Mouse (Mus musculus): ENCODE data around the gene Atm.

The Atm gene

GRCm38 (mm10) chr9:53536558-53537320, at the start of gene Atm, which contains the start of gene Npat:
Atm (minus strand) TSS chr9:53536740.
Npat (plus strand) TSS chr9:53537047.
- DNase-seq = peak; percentile 96 to 99

- no peak for DNase-seq
Measured at GRCm38 (mm10) chr9:53581870-53582269, 45.3 kb upstream of the Atm start.

DNA sequence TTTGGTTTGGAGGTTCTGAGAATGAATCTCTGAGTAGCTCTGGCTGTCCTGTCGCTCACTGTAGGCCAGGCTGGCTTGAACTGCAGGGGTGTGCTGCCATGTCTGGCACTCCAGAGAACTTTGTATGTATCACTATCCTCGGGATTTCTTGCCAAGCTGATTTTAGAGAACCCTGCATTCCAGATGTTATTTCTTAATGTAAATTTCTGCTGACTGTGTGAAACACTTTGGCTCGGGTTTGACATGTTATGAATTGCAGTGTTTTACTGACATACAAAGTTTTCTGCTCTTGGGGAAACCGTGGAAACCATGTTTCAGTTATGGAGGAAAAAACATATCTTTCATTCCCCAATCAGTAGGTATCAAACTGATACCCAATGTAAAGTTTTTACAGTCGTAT, 39.2 kb upstream of the Atm start:
- no peak for DNase-seq

GRCm38 (mm10) chr9:53572516-53573307, 36.2 kb upstream of the Atm start:
- no peak for DNase-seq

GRCm38 (mm10) chr9:53570662-53571061, 34.1 kb upstream of the Atm start:
- no peak for DNase-seq

GRCm38 (mm10) chr9:53537336-53537965, 911 bp upstream of the Atm start:
- no peak for DNase-seq

DNA sequence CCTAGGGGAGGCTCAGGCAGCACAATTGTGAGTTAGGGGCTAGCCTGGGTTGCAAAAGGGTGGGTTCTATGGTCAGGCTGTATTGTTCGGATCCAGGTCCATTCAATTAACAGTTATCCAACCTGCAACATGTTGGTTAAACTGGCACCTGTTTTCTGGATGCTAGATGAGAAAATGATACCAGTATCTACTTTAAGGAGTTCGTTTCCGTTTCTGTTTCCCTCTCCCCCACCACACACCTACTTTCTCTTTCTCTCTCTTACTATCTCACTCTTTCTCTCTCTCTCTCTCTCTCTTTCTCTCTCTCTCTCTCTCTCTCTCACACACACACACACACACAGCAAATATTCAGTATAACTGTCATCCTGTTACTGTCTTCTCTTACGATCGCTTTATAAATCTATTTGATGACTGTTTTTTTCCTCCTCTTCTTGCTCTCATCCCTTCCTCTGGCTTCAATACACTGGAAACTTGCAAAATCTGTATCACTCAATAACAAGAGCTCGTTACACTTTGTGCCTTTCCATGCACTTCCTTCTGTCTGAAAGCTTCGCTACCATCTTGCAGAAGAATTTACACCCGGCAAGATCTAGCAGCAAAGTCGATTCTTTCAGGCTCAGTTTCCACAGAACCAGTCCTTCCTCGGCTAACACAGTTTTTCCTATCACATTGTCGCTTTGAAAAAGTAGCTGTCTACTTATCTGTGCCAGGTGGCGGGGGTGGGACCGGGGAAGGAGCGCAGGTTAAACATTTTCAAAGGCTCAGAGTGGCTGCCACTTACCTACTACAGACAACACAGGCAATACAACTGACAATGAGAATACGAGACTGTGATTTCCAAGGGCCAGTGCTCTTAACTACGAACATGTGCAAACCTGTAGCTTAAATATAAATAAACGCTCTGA, 872 bp downstream of the Atm start:
- peak in 1 of 2 experiments; percentile 6 for DNase-seq

DNA sequence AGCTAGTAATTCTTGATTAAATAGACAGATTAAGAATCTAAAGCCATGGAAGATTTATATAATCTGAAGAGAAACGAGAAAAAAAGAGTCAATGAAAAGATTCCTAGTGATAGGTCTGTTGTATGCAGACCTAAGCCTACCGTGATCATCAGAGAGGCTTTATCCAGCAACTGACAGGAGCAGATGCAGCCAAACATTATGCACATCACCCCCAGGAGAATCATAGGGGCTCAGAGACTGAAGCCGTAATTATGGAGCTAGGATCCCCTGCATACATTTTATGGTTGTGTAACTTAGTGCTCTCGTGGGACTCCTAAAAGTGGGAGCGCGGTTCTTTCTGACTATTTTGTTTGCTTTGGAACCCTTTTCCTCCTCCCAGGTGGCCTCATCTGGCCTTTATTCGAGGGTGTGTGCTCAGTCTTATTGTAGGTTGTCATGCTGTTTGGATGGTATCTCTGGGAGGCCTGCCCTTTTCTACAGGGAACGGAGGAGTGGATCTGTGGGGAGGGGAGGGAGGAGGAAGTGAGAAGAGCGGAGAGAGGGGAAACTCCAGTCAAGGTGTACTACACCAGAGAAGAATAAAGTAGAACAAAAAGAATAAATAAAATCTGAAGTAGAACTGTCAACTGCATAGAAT, 19.0 kb downstream of the Atm start:
- DNase-seq = no peak

DNA sequence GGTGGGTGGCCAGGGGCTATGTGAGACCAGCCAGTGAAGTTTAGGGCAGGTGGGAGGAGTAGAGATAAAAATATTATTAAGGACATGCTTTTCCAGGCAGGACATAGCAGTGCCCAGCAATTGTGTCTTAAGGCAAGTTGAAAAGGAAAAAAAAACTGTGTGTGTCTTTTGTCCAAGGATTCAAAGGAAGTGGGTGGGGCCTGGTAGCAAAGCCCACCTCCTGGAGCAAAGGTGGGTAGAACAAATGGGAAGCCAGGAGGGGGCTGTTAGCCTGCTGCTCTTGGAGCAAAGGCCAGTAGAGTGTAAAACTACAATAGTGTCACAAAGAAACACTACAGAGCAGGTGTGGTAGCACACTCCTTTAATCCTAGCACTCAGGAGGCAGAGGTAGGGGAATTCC, 22.4 kb downstream of the Atm start:
- DNase-seq = no peak

GRCm38 (mm10) chr9:53508053-53508452, 28.5 kb downstream of the Atm start:
- no peak for DNase-seq

DNA sequence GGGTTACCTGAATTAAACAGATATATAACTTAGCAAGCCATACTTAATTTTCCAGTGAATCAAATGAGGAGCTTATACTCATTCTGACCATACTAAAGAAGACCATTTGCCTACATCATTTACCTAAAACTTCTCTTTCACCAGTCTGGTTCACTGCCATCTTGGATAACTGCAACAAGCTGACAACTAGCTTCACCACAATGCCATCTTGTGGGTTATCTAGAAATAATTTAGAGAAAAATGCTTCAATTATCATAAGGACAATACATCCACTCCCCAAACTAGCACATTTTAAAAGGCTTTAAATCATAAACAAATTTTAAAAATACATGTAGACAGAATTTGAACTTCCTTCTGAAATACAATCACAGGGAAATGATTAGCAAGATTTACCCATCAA, 50.7 kb downstream of the Atm start:
- DNase-seq = no peak

GRCm38 (mm10) chr9:53472806-53473518, 63.6 kb downstream of the Atm start:
- no peak for DNase-seq

- no peak for DNase-seq
Measured at GRCm38 (mm10) chr9:53452038-53452437, 84.5 kb downstream of the Atm start.

- no peak for DNase-seq
Measured at GRCm38 (mm10) chr9:53450609-53451008, 85.9 kb downstream of the Atm start.

- no peak for DNase-seq
Measured at GRCm38 (mm10) chr9:53435830-53436570, 100.5 kb downstream of the Atm start.

GRCm38 (mm10) chr9:53427638-53428037, 108.9 kb downstream of the Atm start:
- no peak for DNase-seq

- no peak for DNase-seq
Measured at GRCm38 (mm10) chr9:53426726-53427125, 109.8 kb downstream of the Atm start.

- no peak for DNase-seq
Measured at GRCm38 (mm10) chr9:53422133-53422896, 114.2 kb downstream of the Atm start.

DNA sequence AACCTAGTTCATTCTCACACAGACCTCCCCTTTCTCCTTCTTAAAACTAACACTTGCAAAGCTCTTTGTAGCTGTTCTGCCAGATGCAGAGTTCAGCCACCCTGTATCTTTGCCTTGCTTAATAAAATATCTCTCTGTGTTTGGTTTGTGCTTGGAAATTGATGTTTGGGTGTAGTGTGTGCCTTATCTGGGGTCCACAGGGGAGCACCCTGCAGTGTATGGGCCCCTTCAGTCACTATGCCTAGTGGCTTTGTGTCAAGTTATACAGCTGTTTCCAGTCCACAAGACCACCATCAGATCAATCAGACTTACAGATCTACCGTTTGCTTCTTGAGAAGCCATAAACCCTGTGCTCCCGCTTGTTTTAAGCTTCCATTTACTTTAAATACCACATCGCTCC, 127.1 kb downstream of the Atm start:
- no peak for DNase-seq

DNA sequence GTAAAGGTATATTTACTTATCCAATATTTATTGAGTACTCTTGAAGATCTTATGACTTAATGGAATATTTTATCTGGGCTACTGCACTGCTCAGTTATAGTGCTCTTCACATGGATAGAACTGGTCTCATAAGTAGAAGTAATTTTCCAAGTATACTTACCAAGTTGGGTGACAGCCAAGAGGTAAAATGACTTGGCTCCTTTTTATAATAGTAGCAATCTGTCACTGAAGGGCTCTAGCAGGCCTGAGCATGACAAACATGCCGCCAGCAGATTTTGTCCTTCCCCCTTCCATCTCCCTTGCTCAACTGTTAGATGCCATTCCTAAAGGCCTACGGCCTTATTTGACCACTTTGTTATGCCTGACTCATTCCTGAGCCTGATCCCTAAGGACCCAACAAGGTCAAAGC, 127.6 kb downstream of the Atm start:
- DNase-seq = no peak

Data from spleen, adult 18-20 months (tissue).